Mouse (Mus musculus): ENCODE measurements around the gene Desi1. TPM values are rescaled to one million over a fixed set of nuclear protein-coding genes. Genes with fewer than 3 reads are reported as not detected.

Desi1 gene
- polyA plus RNA-seq, 1 experiment: 49.4 TPM

GRCm38 (mm10) chr15:81969173-81969572 is 64.5 kb downstream of the Desi1 start:
- Histone ChIP-seq H3K4me3 (ENCODE audit: insufficient read depth, low read length) (no peak overlapping the region), H3K27ac (ENCODE audit: insufficient read depth, low read length) (no peak overlapping the region), H3K4me1 (ENCODE audit: control insufficient read depth, insufficient read depth, low read length) (0 out of 2 replicates have a peak, but pooled peaks cover 4% of the 10 kb centered on the region)
- TF ChIP-seq POLR2A (IDR thresholded peaks at IDR 0.05; ENCODE audit: low read depth, low read length) (no peak), CTCF (IDR thresholded peaks at IDR 0.05; ENCODE audit: borderline replicate concordance, insufficient read depth, low read length) (no peak)

- TF ChIP-seq POLR2A (IDR thresholded peaks at IDR 0.05; ENCODE audit: low read depth, low read length): no peak
- no peak overlapping the region for H3K27ac ChIP-seq (ENCODE audit: insufficient read depth, low read length)
- 0 out of 2 replicates have a peak, but pooled peaks cover 4% of the 10 kb centered on the region for H3K4me1 ChIP-seq (ENCODE audit: control insufficient read depth, insufficient read depth, low read length)
- H3K4me3 ChIP-seq (ENCODE audit: insufficient read depth, low read length): no peak overlapping the region
Observed at GRCm38 (mm10) chr15:81968447-81968846, 65.2 kb downstream of the Desi1 start.

- Histone ChIP-seq H3K4me3 (ENCODE audit: insufficient read depth, low read length) (no peak overlapping the region), H3K4me1 (ENCODE audit: control insufficient read depth, insufficient read depth, low read length) (0 out of 2 replicates have a peak, but pooled peaks cover 4% of the 10 kb centered on the region), H3K27ac (ENCODE audit: insufficient read depth, low read length) (no peak overlapping the region)
- no peak for TF ChIP-seq CTCF (IDR thresholded peaks at IDR 0.05; ENCODE audit: borderline replicate concordance, insufficient read depth, low read length)
- TF ChIP-seq POLR2A (IDR thresholded peaks at IDR 0.05; ENCODE audit: low read depth, low read length): no peak
Observed at GRCm38 (mm10) chr15:81967821-81968220, 65.8 kb downstream of the Desi1 start.

- H3K27ac ChIP-seq (ENCODE audit: insufficient read depth, low read length): no peak overlapping the region
- no peak overlapping the region for H3K4me3 ChIP-seq (ENCODE audit: insufficient read depth, low read length)
- TF ChIP-seq CTCF (IDR thresholded peaks at IDR 0.05; ENCODE audit: borderline replicate concordance, insufficient read depth, low read length): no peak
- no peak for TF ChIP-seq POLR2A (IDR thresholded peaks at IDR 0.05; ENCODE audit: low read depth, low read length)
- H3K4me1 ChIP-seq (ENCODE audit: control insufficient read depth, insufficient read depth, low read length): 0 out of 2 replicates have a peak, but pooled peaks cover 4% of the 10 kb centered on the region
Observed at GRCm38 (mm10) chr15:81966062-81966829, 67.4 kb downstream of the Desi1 start.

GRCm38 (mm10) chr15:81964980-81965545 is 68.6 kb downstream of the Desi1 start:
- H3K4me3 ChIP-seq (ENCODE audit: insufficient read depth, low read length): no peak overlapping the region
- no peak for TF ChIP-seq CTCF (IDR thresholded peaks at IDR 0.05; ENCODE audit: borderline replicate concordance, insufficient read depth, low read length)
- TF ChIP-seq POLR2A (IDR thresholded peaks at IDR 0.05; ENCODE audit: low read depth, low read length): no peak
- H3K4me1 ChIP-seq (ENCODE audit: control insufficient read depth, insufficient read depth, low read length): 0 out of 2 replicates have a peak, but pooled peaks cover 4% of the 10 kb centered on the region
- no peak overlapping the region for H3K27ac ChIP-seq (ENCODE audit: insufficient read depth, low read length)

GRCm38 (mm10) chr15:81964262-81964661 is 69.4 kb downstream of the Desi1 start:
- TF ChIP-seq CTCF (IDR thresholded peaks at IDR 0.05; ENCODE audit: borderline replicate concordance, insufficient read depth, low read length) (no peak), POLR2A (IDR thresholded peaks at IDR 0.05; ENCODE audit: low read depth, low read length) (no peak)

GRCm38 (mm10) chr15:81961078-81961451 is 72.6 kb downstream of the Desi1 start:
- Histone ChIP-seq H3K4me3 (ENCODE audit: insufficient read depth, low read length) (peak overlapping the region; percentile 41), H3K27ac (ENCODE audit: insufficient read depth, low read length) (no peak overlapping the region), H3K4me1 (ENCODE audit: control insufficient read depth, insufficient read depth, low read length) (peaks cover 4% of the 10 kb centered on the region; the same call in 1 of the 2 replicates)
- no peak for TF ChIP-seq POLR2A (IDR thresholded peaks at IDR 0.05; ENCODE audit: low read depth, low read length)
- TF ChIP-seq CTCF (IDR thresholded peaks at IDR 0.05; ENCODE audit: borderline replicate concordance, insufficient read depth, low read length): no peak

More at GRCm38 (mm10) chr15:81964262-81964661, 69.4 kb downstream of the Desi1 start:
- Histone ChIP-seq H3K4me1 (ENCODE audit: control insufficient read depth, insufficient read depth, low read length) (0 out of 2 replicates have a peak, but pooled peaks cover 4% of the 10 kb centered on the region), H3K4me3 (ENCODE audit: insufficient read depth, low read length) (no peak overlapping the region), H3K27ac (ENCODE audit: insufficient read depth, low read length) (no peak overlapping the region)

GRCm38 (mm10) chr15:81960171-81961077 is 73.2 kb downstream of the Desi1 start, which contains the start of gene Pmm1:
TSS of gene Pmm1 (minus strand) at chr15:81960930.
- TF ChIP-seq POLR2A (IDR thresholded peaks at IDR 0.05; ENCODE audit: low read depth, low read length) (peak; percentile 89), CTCF (IDR thresholded peaks at IDR 0.05; ENCODE audit: borderline replicate concordance, insufficient read depth, low read length) (peak; percentile 81; the same call in 1 of the 2 replicates)
- H3K4me1 ChIP-seq (ENCODE audit: control insufficient read depth, insufficient read depth, low read length): peaks cover 4% of the 10 kb centered on the region; the same call in 1 of the 2 replicates

GRCm38 (mm10) chr15:81958906-81959305 is 74.8 kb downstream of the Desi1 start:
- Histone ChIP-seq H3K27ac (ENCODE audit: insufficient read depth, low read length) (no peak overlapping the region), H3K4me1 (ENCODE audit: control insufficient read depth, insufficient read depth, low read length) (no peaks in the 10 kb centered on the region; the same call in 1 of the 2 replicates), H3K4me3 (ENCODE audit: insufficient read depth, low read length) (peak overlapping the region; percentile 1; the same call in 1 of the 2 replicates)
- TF ChIP-seq POLR2A (IDR thresholded peaks at IDR 0.05; ENCODE audit: low read depth, low read length): no peak
- no peak for TF ChIP-seq CTCF (IDR thresholded peaks at IDR 0.05; ENCODE audit: borderline replicate concordance, insufficient read depth, low read length)

More at GRCm38 (mm10) chr15:81960171-81961077, 73.2 kb downstream of the Desi1 start, which contains the start of gene Pmm1:
- peak within 1 kb of the TSS; percentile 61 for H3K27ac ChIP-seq (ENCODE audit: insufficient read depth, low read length)
- peak within 1 kb of the TSS; percentile 77 for H3K4me3 ChIP-seq (ENCODE audit: insufficient read depth, low read length)
